Mouse (Mus musculus): Measurements from ENCODE around the gene Abi3bp. TPM values are rescaled to one million over a fixed set of nuclear protein-coding genes. Genes with fewer than 3 reads are reported as not detected.
A peak's percentile ranks its signal among the peaks of the same experiment; 100 is the strongest.

Abi3bp gene
- polyA plus RNA-seq, 1 experiment from 2014 or later: 0.79 TPM

DNA sequence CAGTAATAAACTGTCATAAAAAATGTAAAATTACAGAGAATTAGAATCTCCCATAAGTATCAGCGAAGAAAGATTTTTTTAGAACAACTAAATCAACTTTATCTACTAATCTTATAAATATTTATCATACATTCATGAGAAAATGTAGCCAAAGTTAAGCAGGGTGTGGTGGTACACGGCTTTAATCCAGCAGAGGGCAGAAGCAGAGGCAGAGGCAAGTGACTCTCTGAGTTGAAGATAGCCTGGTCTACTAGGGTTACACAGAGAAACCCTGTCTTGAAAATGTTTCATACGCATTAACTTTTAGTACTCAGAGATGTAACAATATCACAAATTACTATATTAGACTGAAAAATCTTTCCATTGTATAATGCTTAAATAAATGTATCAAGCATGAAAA, 228.1 kb downstream of the Abi3bp start:
- Histone ChIP-seq H3K27ac (replicated peaks; ENCODE audit: low read depth, low read length) (no peak overlapping the region), H3K4me3 (ENCODE audit: low read depth, low read length) (no peak overlapping the region), H3K4me1 (ENCODE audit: control insufficient read depth, insufficient read depth, low read length) (no peaks in the 10 kb centered on the region), H3K9ac (replicated peaks; ENCODE audit: low read length) (no peak overlapping the region), H3K36me3 (replicated peaks; ENCODE audit: control insufficient read depth, insufficient read depth, low read depth, low read length) (peaks cover 8% of the 10 kb centered on the region), H3K9me3 (replicated peaks; ENCODE audit: control insufficient read depth, low read length) (no peaks in the 10 kb centered on the region), H3K4me2 (ENCODE audit: low read depth, low read length) (no peak overlapping the region), H3K27me3 (ENCODE audit: control insufficient read depth, insufficient read depth, low read length) (no peaks in the 10 kb centered on the region)
- ATAC-seq (replicated peaks; ENCODE audit: insufficient number of reproducible peaks, low FRiP score, low TSS enrichment, low read depth) (no peak), DNase-seq (ENCODE audit: low spot score) (no peak)
- WGBS: 89% methylated on average over 3 of the region's 3 CpGs

DNA sequence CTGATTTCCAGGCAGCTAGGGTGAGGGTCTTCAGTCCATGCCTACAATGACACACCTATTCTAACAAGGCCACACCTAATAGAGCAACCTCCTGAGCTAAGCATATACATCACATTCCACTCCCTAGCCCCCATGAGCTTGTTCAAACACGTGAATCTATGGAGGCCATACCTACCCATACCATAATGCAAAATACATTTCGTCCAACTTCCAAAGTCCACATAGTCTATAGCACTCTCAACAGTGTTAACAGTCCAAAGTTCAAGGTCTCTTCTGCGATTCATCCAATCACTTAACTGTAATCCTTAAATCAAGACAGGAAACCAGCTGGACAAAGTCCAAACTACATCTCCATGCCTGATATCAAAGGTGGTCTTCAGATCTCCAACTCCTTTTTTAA, 232.4 kb downstream of the Abi3bp start:
- DNase-seq (ENCODE audit: low spot score): no peak
- Histone ChIP-seq H3K27me3 (ENCODE audit: control insufficient read depth, insufficient read depth, low read length) (no peaks in the 10 kb centered on the region), H3K4me3 (ENCODE audit: low read depth, low read length) (no peak overlapping the region), H3K27ac (replicated peaks; ENCODE audit: low read depth, low read length) (no peak overlapping the region), H3K4me2 (ENCODE audit: low read depth, low read length) (no peak overlapping the region), H3K9me3 (replicated peaks; ENCODE audit: control insufficient read depth, low read length) (no peaks in the 10 kb centered on the region), H3K36me3 (replicated peaks; ENCODE audit: control insufficient read depth, insufficient read depth, low read depth, low read length) (peaks cover 8% of the 10 kb centered on the region), H3K4me1 (ENCODE audit: control insufficient read depth, insufficient read depth, low read length) (no peaks in the 10 kb centered on the region), H3K9ac (replicated peaks; ENCODE audit: low read length) (no peak overlapping the region)
- ATAC-seq (replicated peaks; ENCODE audit: insufficient number of reproducible peaks, low FRiP score, low TSS enrichment, low read depth): no peak
- WGBS: 91% methylated on average over 3 of the region's 3 CpGs

DNA sequence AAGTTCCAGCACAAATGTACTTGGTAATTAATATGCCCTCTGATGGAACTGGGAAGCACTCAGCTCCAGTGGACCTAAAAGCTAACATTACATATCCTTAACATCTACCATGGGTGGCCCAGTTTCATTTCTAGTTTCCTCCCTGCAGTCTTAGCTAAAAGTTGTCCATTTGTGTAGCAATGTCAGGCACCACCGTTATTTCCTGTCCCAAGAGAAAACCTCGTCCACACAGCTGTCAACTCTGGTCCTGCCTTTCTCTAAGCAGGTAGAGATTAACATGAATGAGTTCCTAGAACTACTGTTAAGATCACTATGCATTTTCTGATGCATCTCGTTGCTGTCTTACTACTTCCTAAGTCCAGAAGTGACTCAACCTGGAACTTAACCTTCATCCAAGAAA, 237.9 kb downstream of the Abi3bp start:
- 71% methylated on average over 3 of the region's 3 CpGs for WGBS
- Histone ChIP-seq H3K9me3 (replicated peaks; ENCODE audit: control insufficient read depth, low read length) (no peaks in the 10 kb centered on the region), H3K27ac (replicated peaks; ENCODE audit: low read depth, low read length) (no peak overlapping the region), H3K36me3 (replicated peaks; ENCODE audit: control insufficient read depth, insufficient read depth, low read depth, low read length) (no peaks in the 10 kb centered on the region), H3K9ac (replicated peaks; ENCODE audit: low read length) (no peak overlapping the region), H3K4me1 (ENCODE audit: control insufficient read depth, insufficient read depth, low read length) (no peaks in the 10 kb centered on the region), H3K4me3 (ENCODE audit: low read depth, low read length) (peak overlapping the region; percentile 83), H3K27me3 (ENCODE audit: control insufficient read depth, insufficient read depth, low read length) (no peaks in the 10 kb centered on the region), H3K4me2 (ENCODE audit: low read depth, low read length) (peak overlapping the region; percentile 60; the same call in 1 of the 2 replicates)
- DNase-seq (ENCODE audit: low spot score) (no peak), ATAC-seq (replicated peaks; ENCODE audit: insufficient number of reproducible peaks, low FRiP score, low TSS enrichment, low read depth) (no peak)

- peak; percentile 73; the same call in 1 of the 2 replicates for ATAC-seq (replicated peaks; ENCODE audit: insufficient number of reproducible peaks, low FRiP score, low TSS enrichment, low read depth)
Measured at GRCm38 (mm10) chr16:56716557-56717179, 239.0 kb downstream of the Abi3bp start.

GRCm38 (mm10) chr16:56717224-56718200, 239.8 kb downstream of the Abi3bp start, which contains the start of gene Tfg:
Gene Tfg, minus strand, starts transcription at chr16:56717450.
- Histone ChIP-seq H3K27ac (replicated peaks; ENCODE audit: low read depth, low read length) (peak within 1 kb of the TSS; percentile 94), H3K9ac (replicated peaks; ENCODE audit: low read length) (peak within 1 kb of the TSS; percentile 89), H3K4me3 (ENCODE audit: low read depth, low read length) (peak within 1 kb of the TSS; percentile 83), H3K27me3 (ENCODE audit: control insufficient read depth, insufficient read depth, low read length) (no peaks in the 10 kb centered on the region), H3K9me3 (replicated peaks; ENCODE audit: control insufficient read depth, low read length) (no peaks in the 10 kb centered on the region), H3K4me2 (ENCODE audit: low read depth, low read length) (peak within 1 kb of the TSS; percentile 60), H3K36me3 (replicated peaks; ENCODE audit: control insufficient read depth, insufficient read depth, low read depth, low read length) (no peaks in the 10 kb centered on the region), H3K4me1 (ENCODE audit: control insufficient read depth, insufficient read depth, low read length) (no peaks in the 10 kb centered on the region)
- ATAC-seq (replicated peaks; ENCODE audit: insufficient number of reproducible peaks, low FRiP score, low TSS enrichment, low read depth) (peak; percentile 98), DNase-seq (ENCODE audit: low spot score) (peak; percentile 100)
- WGBS: under 1% methylated on average over 46 of the region's 62 CpGs

More at GRCm38 (mm10) chr16:56716557-56717179, 239.0 kb downstream of the Abi3bp start:
- H3K4me3 ChIP-seq (ENCODE audit: low read depth, low read length): peak overlapping the region; percentile 83
- no peaks in the 10 kb centered on the region for H3K27me3 ChIP-seq (ENCODE audit: control insufficient read depth, insufficient read depth, low read length)
- H3K9ac ChIP-seq (replicated peaks; ENCODE audit: low read length): peak overlapping the region; percentile 89
- WGBS: under 1% methylated on average over 35 of the region's 38 CpGs
- peak overlapping the region; percentile 60 for H3K4me2 ChIP-seq (ENCODE audit: low read depth, low read length)
- no peaks in the 10 kb centered on the region for H3K9me3 ChIP-seq (replicated peaks; ENCODE audit: control insufficient read depth, low read length)
- no peaks in the 10 kb centered on the region for H3K4me1 ChIP-seq (ENCODE audit: control insufficient read depth, insufficient read depth, low read length)
- peak overlapping the region; percentile 94 for H3K27ac ChIP-seq (replicated peaks; ENCODE audit: low read depth, low read length)
- no peaks in the 10 kb centered on the region for H3K36me3 ChIP-seq (replicated peaks; ENCODE audit: control insufficient read depth, insufficient read depth, low read depth, low read length)
- DNase-seq (ENCODE audit: low spot score): peak; percentile 70

GRCm38 (mm10) chr16:56719031-56719430, 241.4 kb downstream of the Abi3bp start:
- Histone ChIP-seq H3K9ac (replicated peaks; ENCODE audit: low read length) (no peak overlapping the region), H3K27me3 (ENCODE audit: control insufficient read depth, insufficient read depth, low read length) (no peaks in the 10 kb centered on the region), H3K4me1 (ENCODE audit: control insufficient read depth, insufficient read depth, low read length) (no peaks in the 10 kb centered on the region), H3K27ac (replicated peaks; ENCODE audit: low read depth, low read length) (no peak overlapping the region), H3K4me3 (ENCODE audit: low read depth, low read length) (no peak overlapping the region), H3K36me3 (replicated peaks; ENCODE audit: control insufficient read depth, insufficient read depth, low read depth, low read length) (no peaks in the 10 kb centered on the region), H3K9me3 (replicated peaks; ENCODE audit: control insufficient read depth, low read length) (no peaks in the 10 kb centered on the region), H3K4me2 (ENCODE audit: low read depth, low read length) (no peak overlapping the region)
- no peak for ATAC-seq (replicated peaks; ENCODE audit: insufficient number of reproducible peaks, low FRiP score, low TSS enrichment, low read depth)
- DNase-seq (ENCODE audit: low spot score): no peak

GRCm38 (mm10) chr16:56722357-56722756, 244.7 kb downstream of the Abi3bp start:
- DNase-seq (ENCODE audit: low spot score) (no peak), ATAC-seq (replicated peaks; ENCODE audit: insufficient number of reproducible peaks, low FRiP score, low TSS enrichment, low read depth) (no peak)
- Histone ChIP-seq H3K27ac (replicated peaks; ENCODE audit: low read depth, low read length) (no peak overlapping the region), H3K4me2 (ENCODE audit: low read depth, low read length) (no peak overlapping the region), H3K9me3 (replicated peaks; ENCODE audit: control insufficient read depth, low read length) (no peaks in the 10 kb centered on the region), H3K4me3 (ENCODE audit: low read depth, low read length) (no peak overlapping the region), H3K27me3 (ENCODE audit: control insufficient read depth, insufficient read depth, low read length) (no peaks in the 10 kb centered on the region), H3K9ac (replicated peaks; ENCODE audit: low read length) (no peak overlapping the region), H3K36me3 (replicated peaks; ENCODE audit: control insufficient read depth, insufficient read depth, low read depth, low read length) (no peaks in the 10 kb centered on the region), H3K4me1 (ENCODE audit: control insufficient read depth, insufficient read depth, low read length) (no peaks in the 10 kb centered on the region)
- 57% methylated on average over 4 of the region's 4 CpGs for WGBS

DNA sequence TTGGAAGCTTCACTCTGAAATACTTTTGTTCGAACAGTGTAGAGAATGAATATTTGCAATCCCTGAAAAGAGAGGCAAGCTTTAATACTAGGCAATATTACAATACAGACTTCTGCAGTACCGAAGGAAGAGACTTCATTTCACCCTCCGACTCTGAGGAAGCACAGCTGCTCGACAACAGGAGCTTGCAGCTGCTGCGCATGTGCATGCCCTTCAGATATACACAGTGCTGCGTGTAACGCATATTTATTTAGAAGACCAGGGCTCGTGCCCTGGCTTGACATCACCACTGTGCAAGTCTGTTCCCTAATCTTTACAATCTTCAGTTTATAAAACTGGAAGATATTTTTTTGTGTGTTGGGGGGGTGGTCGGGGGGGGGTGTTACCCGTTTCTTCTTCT, 247.2 kb downstream of the Abi3bp start:
- H3K9ac ChIP-seq (replicated peaks; ENCODE audit: low read length): no peak overlapping the region
- H3K4me3 ChIP-seq (ENCODE audit: low read depth, low read length): no peak overlapping the region
- H3K4me1 ChIP-seq (ENCODE audit: control insufficient read depth, insufficient read depth, low read length): no peaks in the 10 kb centered on the region
- whole genome bisulfite sequencing: 80% methylated on average over 10 of the region's 10 CpGs
- DNase-seq (ENCODE audit: low spot score) (no peak), ATAC-seq (replicated peaks; ENCODE audit: insufficient number of reproducible peaks, low FRiP score, low TSS enrichment, low read depth) (no peak)
- H3K36me3 ChIP-seq (replicated peaks; ENCODE audit: control insufficient read depth, insufficient read depth, low read depth, low read length): no peaks in the 10 kb centered on the region
- no peak overlapping the region for H3K27ac ChIP-seq (replicated peaks; ENCODE audit: low read depth, low read length)
- no peaks in the 10 kb centered on the region for H3K27me3 ChIP-seq (ENCODE audit: control insufficient read depth, insufficient read depth, low read length)
- no peak overlapping the region for H3K4me2 ChIP-seq (ENCODE audit: low read depth, low read length)
- H3K9me3 ChIP-seq (replicated peaks; ENCODE audit: control insufficient read depth, low read length): no peaks in the 10 kb centered on the region
